Mouse (Mus musculus) heart, embryonic 14.5 days (tissue): ENCODE data around the gene Bmper. TPM values are rescaled to one million over a fixed set of nuclear protein-coding genes. Genes with fewer than 3 reads are reported as not detected.
A peak's percentile ranks its signal among the peaks of the same experiment; 100 is the strongest.

Experiments
- ATAC-seq: fragments of 200-750 bp; cut with Nextera tagmentation; 2 replicates; pipeline ENCODE4 v1.8.0; 2017; ENCODE audit warnings: low read depth, moderate TSS enrichment; ENCODE audit not compliant: insufficient number of reproducible peaks, insufficient read depth, low FRiP score
- H3K27ac ChIP-seq, 2 experiments: fragments of 200-500 bp in 1 of 2; fragments of 300-500 bp in 1 of 2; sonication (generic) in 1 of 2; replicated peaks in 1 of 2; 2 replicates each; pipeline ENCODE4 v1.5.1; 2012 to 2014; ENCODE audit warnings: low read depth in 2 of 2, low read length in 2 of 2, control low read depth in 1 of 2, mild to moderate bottlenecking in 1 of 2, mixed read lengths in 1 of 2; ENCODE audit not compliant: control insufficient read depth in 1 of 2, insufficient read depth in 1 of 2
- H3K27me3 ChIP-seq: fragments of 300-500 bp; sonication (generic); 2 replicates; pipeline ENCODE4 v1.6.1; 2014; ENCODE audit warnings: mild to moderate bottlenecking, low read length, control low read depth; ENCODE audit not compliant: control insufficient read depth, insufficient read depth
- H3K36me3 ChIP-seq: fragments of 300-500 bp; sonication (generic); 2 replicates; pipeline ENCODE4 v1.6.1; 2014; ENCODE audit warnings: mild to moderate bottlenecking, control low read depth, low read length, mixed read lengths; ENCODE audit not compliant: control insufficient read depth, insufficient read depth
- H3K4me1 ChIP-seq, 2 experiments: fragments of 200-500 bp in 1 of 2; fragments of 300-500 bp in 1 of 2; sonication (generic) in 1 of 2; 2 replicates each; pipeline ENCODE4 v1.6.1; 2012 to 2014; ENCODE audit warnings: low read length in 2 of 2, control low read depth in 1 of 2, mixed read lengths in 1 of 2; ENCODE audit not compliant: control insufficient read depth in 2 of 2, insufficient read depth in 2 of 2
- H3K4me2 ChIP-seq: fragments of 300-500 bp; sonication (generic); 2 replicates; pipeline ENCODE4 v1.6.1; 2014; ENCODE audit warnings: mild to moderate bottlenecking, low read length
- H3K4me3 ChIP-seq, 2 experiments: fragments of 200-500 bp in 1 of 2; fragments of 300-500 bp in 1 of 2; sonication (generic) in 1 of 2; 2 replicates each; pipeline ENCODE4 v1.5.1; 2012 to 2014; ENCODE audit warnings: low read length in 2 of 2, mild to moderate bottlenecking in 2 of 2, control low read depth in 1 of 2, low read depth in 1 of 2, moderate library complexity in 1 of 2; ENCODE audit not compliant: control insufficient read depth in 1 of 2, insufficient read depth in 1 of 2
- H3K9ac ChIP-seq: fragments of 300-500 bp; sonication (generic); 2 replicates; pipeline ENCODE4 v1.6.1; 2014; ENCODE audit warnings: mild to moderate bottlenecking, low read length
- H3K9me3 ChIP-seq: fragments of 300-500 bp; sonication (generic); 2 replicates; pipeline ENCODE4 v1.6.1; 2016; ENCODE audit warnings: low read length, control low read depth; ENCODE audit not compliant: control insufficient read depth
- WGBS: fragments of 180-500 bp; shearing (Covaris S2); extraction: QIAGEN DNeasy Blood & Tissue Kit; methylation state at CpG from one replicate; pipeline ENCODE4 v1.1.7; 2014; 5-methylcytosine and 5-hydroxymethylcytosine counted together
- polyA plus RNA-seq: library from polyadenylated mRNA; unstranded; fragments of >200 nt; fragmentation: Nextera tagmentation; extraction: Ambion mirVana; gene quantifications from 2 replicates; pipeline ENCODE4 v1.2.1, GENCODE M21; 2014

Gene Bmper
- polyA plus RNA-seq, 1 experiment from 2014 or later: 7.9 TPM

- H3K4me1 ChIP-seq: peaks cover 8 to 13% of the 10 kb centered on the region in 2 experiments; a peak in 3 of 4 replicates
- no peaks in the 10 kb centered on the region for H3K9me3 ChIP-seq
- no peak overlapping the region for H3K4me2 ChIP-seq
- H3K36me3 ChIP-seq: no peaks in the 10 kb centered on the region
- no peaks in the 10 kb centered on the region for H3K27me3 ChIP-seq
- WGBS: 89% methylated on average over 4 of the region's 4 CpGs
- no peak overlapping the region for H3K9ac ChIP-seq
- H3K4me3 ChIP-seq: no peak overlapping the region
- no peak overlapping the region for H3K27ac ChIP-seq
- ATAC-seq: no peak
These were observed 41.6 kb downstream of the Bmper start for GRCm38 (mm10) chr9:23264471-23264870.

- Histone ChIP-seq H3K9ac (no peak overlapping the region), H3K27me3 (no peaks in the 10 kb centered on the region), H3K4me2 (peak overlapping the region; percentile 39), H3K27ac (peak overlapping the region; percentile 7 to 65; a peak in 1 of 4 replicates), H3K4me3 (no peak overlapping the region), H3K36me3 (no peaks in the 10 kb centered on the region), H3K4me1 (peaks cover 8 to 13% of the 10 kb centered on the region in 2 experiments; a peak in 3 of 4 replicates), H3K9me3 (no peaks in the 10 kb centered on the region)
- 12% methylated on average over 7 of the region's 7 CpGs for WGBS
- peak; percentile 47 for ATAC-seq
These were observed 45.7 kb downstream of the Bmper start for GRCm38 (mm10) chr9:23268609-23269008.

- no peak for ATAC-seq
- H3K27ac ChIP-seq: no peak overlapping the region
- peaks cover 8 to 13% of the 10 kb centered on the region in 2 experiments; a peak in 3 of 4 replicates for H3K4me1 ChIP-seq
- WGBS: 57% methylated on average over 2 of the region's 2 CpGs
- H3K9me3 ChIP-seq: no peaks in the 10 kb centered on the region
- H3K4me3 ChIP-seq: no peak overlapping the region
- peak overlapping the region; percentile 39 for H3K4me2 ChIP-seq
- H3K27me3 ChIP-seq: no peaks in the 10 kb centered on the region
- no peaks in the 10 kb centered on the region for H3K36me3 ChIP-seq
- H3K9ac ChIP-seq: no peak overlapping the region
These were observed 46.2 kb downstream of the Bmper start for GRCm38 (mm10) chr9:23269087-23269486.

DNA sequence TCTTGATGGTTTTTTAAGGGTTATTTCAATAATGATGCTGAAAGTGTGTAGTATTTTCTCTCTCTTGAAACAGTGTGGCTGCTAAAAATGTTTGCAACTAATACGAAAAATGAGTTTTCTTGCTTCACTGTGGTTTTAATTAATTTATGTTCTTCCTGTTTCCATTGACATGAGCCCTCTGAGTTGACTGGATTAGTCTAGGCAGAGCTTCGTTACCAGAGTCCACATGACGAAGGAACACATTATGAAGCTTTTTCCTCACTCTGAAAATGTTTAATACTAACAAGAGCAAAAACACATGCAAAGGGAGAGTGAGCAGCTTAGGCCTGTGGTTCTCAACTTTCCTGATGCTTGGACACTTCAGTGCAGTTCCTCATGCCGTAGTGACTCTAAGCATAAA, 53.4 kb downstream of the Bmper start:
- Histone ChIP-seq H3K27ac (no peak overlapping the region), H3K27me3 (no peaks in the 10 kb centered on the region), H3K36me3 (no peaks in the 10 kb centered on the region), H3K9me3 (no peaks in the 10 kb centered on the region), H3K9ac (no peak overlapping the region), H3K4me3 (no peak overlapping the region), H3K4me2 (no peak overlapping the region), H3K4me1 (no peaks in the 10 kb centered on the region)
- 87% methylated on average over 4 of the region's 4 CpGs for WGBS
- no peak for ATAC-seq

GRCm38 (mm10) chr9:23284940-23285460, 62.1 kb downstream of the Bmper start:
- no peak overlapping the region for H3K4me2 ChIP-seq
- H3K36me3 ChIP-seq: no peaks in the 10 kb centered on the region
- H3K4me3 ChIP-seq: no peak overlapping the region
- ATAC-seq: no peak
- H3K27me3 ChIP-seq: no peaks in the 10 kb centered on the region
- H3K27ac ChIP-seq: no peak overlapping the region
- no peak overlapping the region for H3K9ac ChIP-seq
- H3K4me1 ChIP-seq: no peaks in the 10 kb centered on the region
- WGBS: 82% methylated on average over 4 of the region's 4 CpGs
- no peaks in the 10 kb centered on the region for H3K9me3 ChIP-seq

GRCm38 (mm10) chr9:23293574-23293973, 70.7 kb downstream of the Bmper start:
- no peak for ATAC-seq
- WGBS: 83% methylated on average over 3 of the region's 3 CpGs
- no peaks in the 10 kb centered on the region for H3K9me3 ChIP-seq
- no peak overlapping the region for H3K27ac ChIP-seq
- H3K4me3 ChIP-seq: no peak overlapping the region
- no peaks in the 10 kb centered on the region for H3K27me3 ChIP-seq
- peaks cover 4 to 5% of the 10 kb centered on the region in 2 experiments; a peak in 1 of 4 replicates for H3K4me1 ChIP-seq
- no peak overlapping the region for H3K4me2 ChIP-seq
- H3K9ac ChIP-seq: no peak overlapping the region
- H3K36me3 ChIP-seq: no peaks in the 10 kb centered on the region

DNA sequence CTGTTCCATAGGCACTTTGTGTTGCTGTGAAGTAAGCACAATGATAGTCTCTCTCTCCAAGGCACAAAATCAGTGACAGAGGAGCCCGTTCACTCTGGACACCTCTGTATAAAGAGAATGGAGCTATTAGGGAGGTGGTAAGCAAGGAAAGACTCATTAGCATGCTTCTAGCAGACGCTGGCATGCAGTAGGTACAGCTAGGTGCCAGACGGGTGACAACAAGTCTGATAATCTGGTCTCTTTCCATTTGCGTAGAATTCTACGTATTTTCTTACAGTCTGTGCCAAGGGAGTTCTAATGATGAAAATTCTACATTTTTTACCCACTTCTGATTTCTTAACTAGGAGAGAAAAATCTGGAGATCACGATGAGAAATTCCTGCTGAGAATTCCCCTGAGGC, 72.7 kb downstream of the Bmper start:
- no peak overlapping the region for H3K4me3 ChIP-seq
- no peaks in the 10 kb centered on the region for H3K36me3 ChIP-seq
- WGBS: 63% methylated on average over 6 of the region's 6 CpGs
- peaks cover 10 to 11% of the 10 kb centered on the region in 2 experiments; a peak in 3 of 4 replicates for H3K4me1 ChIP-seq
- no peak overlapping the region for H3K4me2 ChIP-seq
- H3K27ac ChIP-seq: peak overlapping the region in 1 of 2 experiments; percentile 14; a peak in 1 of 4 replicates
- H3K9me3 ChIP-seq: no peaks in the 10 kb centered on the region
- no peak overlapping the region for H3K9ac ChIP-seq
- no peak for ATAC-seq
- H3K27me3 ChIP-seq: no peaks in the 10 kb centered on the region
